Mouse (Mus musculus) heart, adult 2 months (tissue): ENCODE results near the gene Stxbp5l.

ENCODE experiments used
- CTCF ChIP-seq: fragments of 200-600 bp; IDR thresholded peaks from 2 replicates; pipeline ENCODE4 v1.8.1; 2022; ENCODE audit warnings: antibody characterized with exemption, mild to moderate bottlenecking, moderate library complexity
- POLR2A ChIP-seq: fragments of 200-500 bp; IDR thresholded peaks from 2 replicates; pipeline ENCODE4 v1.6.1; 2011; ENCODE audit warnings: mild to moderate bottlenecking, low read depth, low read length, control low read depth; ENCODE audit not compliant: insufficient read depth

GRCm38 (mm10) chr16:37355621-37356020 is 29.1 kb downstream of the Stxbp5l start:
- TF ChIP-seq CTCF (no peak), POLR2A (no peak)
